Mouse (Mus musculus) embryo, embryonic 10.5 days (tissue): ENCODE data around the gene Nqo1.

Experiments used
- DNase-seq: peaks from one replicate; pipeline ENCODE4 v3.0.0-alpha.2; 2015; ENCODE audit warnings: low spot score

Nqo1 gene

DNA sequence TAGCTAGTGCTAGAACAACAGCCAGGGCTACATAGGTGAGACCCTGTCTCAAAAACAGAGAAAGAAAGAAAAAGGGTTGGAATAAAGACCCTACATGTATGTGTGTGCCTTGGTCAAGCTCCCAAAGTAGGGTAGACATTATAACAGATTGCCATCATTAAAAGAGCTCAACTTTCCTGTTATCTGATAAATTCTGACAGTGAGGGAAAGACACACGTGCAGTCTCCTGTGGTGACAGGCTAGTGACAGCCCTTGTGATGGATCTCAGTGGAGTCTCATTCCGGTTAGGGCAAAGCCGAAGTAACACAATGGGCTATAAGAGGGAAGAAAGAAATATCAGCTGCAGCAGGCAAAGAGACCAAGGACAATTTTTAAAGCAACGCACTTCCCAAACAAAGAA is 1.1 kb upstream of the Nqo1 start:
- DNase-seq: no peak

DNA sequence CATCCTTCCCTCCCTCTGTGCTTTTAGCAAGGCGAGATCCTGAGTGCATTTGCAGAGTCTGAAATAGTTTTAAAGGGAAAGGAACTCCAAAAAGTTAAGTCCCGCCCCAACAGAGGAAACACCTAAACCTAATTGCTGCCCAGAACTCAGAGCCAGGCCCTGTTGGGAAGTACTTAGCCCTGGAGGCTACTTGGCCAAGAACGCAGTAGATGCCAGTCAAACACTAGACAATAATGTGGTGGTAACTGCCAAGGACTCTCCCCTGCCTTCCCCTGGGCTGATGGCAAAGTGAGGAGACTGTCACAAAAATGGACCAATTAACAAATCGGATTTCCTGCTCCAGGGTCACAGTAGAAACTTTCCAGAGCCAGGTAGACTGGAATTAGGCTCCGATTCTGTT is 1.1 kb downstream of the Nqo1 start:
- DNase-seq: no peak

DNA sequence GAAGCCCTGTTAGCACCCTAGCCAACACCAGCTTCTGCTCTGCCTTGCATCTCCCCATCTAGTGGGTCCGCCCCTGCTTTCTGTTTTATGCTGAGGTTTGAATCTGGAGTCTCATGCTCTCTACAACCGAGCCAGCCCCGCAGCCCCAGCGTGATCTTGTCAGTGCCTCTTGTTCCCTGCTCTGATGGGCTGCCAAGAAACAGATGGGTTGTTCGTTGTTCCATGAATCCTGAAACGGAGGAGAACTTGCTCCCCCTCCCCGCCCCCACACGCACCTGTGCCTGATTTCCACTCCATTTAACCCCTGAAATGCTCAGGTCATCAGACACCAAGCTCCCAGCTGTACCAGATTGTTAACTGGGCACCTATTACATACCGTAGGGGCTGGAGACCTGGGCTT is 3.5 kb downstream of the Nqo1 start:
- peak; percentile 15 for DNase-seq

DNA sequence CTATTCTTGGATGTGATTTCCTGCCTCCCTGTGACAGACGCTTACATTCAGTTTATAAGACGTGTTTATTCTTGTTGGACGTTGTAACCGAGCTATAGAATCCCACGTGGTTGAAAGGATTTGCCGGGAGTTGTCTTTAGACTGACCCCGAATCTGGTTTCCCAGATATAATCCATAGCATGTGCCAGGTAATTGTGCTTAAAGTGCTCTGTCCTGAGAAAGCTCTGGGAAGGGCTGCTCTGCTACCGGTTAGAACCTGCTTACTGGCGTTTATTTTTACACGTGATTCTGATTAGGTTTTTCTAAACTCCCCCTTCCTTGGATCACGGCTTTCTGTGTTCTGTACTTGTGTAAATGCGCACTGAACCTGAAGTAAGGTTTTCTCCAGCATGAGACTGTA is 5.3 kb downstream of the Nqo1 start:
- peak; percentile 26 for DNase-seq

DNA sequence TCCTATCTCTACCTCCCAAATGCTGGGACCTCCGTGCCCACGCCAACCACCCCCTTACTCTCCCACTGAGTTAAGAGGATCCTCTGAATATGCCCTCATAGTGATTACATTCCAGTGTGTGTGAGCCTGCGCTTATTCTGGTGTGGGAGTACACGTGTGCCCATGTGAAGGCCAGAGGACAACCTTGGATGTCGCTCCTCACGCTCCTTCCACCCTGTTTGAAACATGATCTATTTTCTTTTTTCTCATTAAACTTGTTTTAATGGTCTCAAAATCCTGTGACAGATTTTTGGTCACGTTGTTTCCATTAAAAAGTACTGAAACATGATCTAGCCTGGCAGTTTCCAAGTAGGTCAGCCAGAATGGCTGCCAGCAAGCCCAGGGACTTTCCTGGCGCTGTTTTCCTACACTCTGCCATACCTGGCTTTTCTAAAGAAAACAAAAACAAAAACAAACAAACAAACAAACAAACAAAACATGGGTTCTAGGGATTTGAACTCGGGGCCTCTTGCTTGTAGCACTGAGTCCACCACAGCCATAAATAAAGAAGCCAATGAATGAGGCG is 6.8 kb downstream of the Nqo1 start:
- no peak for DNase-seq

DNA sequence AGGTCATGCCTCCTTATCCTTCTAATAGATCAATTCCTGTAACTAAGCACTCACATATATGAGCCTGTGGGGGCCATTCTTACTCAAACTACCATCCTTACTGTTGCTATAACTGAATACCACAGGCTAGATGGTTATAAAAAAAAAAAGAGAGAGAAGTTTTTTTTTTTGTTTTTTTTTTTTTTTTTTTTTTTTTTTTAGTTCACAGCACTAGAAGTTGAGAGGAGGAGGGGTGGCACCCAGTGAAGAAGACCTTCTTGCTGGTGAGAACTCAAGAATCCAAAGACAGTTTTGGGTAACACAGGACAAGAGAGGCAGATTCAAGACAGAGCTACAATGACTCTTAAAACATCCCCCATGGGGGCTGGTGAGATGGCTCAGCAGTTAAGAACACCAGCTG is 7.6 kb downstream of the Nqo1 start:
- DNase-seq: no peak

DNA sequence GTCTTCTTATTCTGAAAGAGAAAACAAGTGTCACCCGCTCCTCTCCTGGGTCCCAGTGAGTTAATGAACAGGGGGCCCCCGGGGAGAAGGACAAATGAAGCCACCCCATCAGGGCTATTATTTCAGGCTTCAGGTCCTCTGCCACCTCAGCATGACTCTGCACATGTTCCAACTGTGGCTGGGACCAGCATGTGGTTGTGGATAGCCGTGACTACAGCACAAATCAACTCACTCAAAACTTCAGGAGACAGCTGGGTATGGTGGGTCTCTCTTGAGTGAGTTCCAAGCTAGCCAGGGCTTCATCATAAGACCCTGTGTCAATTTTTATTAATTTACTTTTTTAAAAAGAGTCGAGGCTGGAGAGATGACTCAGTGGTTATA is 11.9 kb downstream of the Nqo1 start:
- DNase-seq: no peak

DNA sequence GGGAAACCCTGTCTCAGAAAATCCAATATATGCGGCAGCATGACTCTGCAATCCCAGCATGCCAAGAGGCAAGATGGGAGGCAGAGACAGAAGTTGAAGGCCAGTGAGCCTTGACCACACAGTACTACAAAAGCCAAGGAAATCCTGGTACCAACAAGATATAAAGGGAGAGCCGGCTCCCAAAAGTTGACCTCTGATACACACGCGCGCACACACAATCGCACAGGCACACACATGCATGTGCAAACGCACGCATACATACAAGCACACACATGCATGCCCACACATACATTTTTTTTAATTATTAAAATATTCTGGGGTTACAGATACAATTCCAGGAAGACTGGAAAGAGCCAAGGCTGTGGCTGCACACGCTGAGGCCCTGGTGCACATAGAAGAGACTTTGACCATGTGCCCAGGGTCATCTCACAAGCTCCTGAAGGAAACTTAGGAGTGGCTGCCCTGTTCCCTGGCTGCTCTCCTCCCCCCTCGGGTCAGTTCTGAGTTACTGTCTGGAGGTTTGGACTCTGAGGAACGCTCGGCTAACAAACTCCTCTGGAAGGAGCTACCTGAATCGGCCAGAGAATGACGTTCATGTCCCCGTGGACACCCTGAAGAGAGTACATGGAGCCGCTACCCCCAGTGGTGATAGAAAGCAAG is 12.4 kb downstream of the Nqo1 start:
- DNase-seq: no peak

DNA sequence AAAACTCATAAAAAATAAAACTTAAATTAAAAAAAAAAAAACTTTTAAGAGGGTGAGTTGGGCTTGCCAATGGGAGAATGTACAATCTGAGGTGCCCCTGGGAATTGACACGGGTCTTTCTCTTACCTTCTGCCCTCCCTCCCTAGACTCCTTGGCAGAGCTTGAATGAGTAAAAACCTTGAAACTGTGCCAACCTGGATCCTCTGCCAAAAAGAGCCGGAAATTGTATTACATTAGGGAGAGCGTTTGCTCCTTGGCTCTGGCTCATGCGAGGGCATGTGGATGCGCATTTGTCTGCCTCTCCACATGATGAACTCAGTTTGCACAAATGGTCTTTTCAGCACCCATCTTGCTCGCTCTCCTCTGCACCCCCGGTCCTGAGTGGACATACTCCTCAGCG is 13.4 kb downstream of the Nqo1 start:
- DNase-seq: no peak

DNA sequence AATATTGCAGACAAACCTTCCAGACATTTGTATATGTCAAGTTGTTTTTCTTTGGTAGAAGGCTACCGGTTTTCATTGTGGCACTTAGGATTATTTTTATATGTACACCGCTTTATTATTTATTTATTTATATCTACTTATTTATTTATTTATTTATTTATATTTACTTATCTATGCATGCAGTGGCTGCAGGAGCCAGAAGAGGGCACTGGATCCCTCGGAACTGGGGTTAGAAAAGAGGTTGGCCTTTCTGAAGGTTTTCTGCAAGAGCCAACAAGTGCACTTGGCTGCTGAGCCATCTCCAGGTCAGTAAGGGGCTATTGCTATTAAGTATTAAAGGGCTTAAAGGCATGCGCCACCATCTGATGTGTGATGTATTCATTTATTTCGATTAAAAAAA is 15.1 kb downstream of the Nqo1 start:
- peak; percentile 59 for DNase-seq

DNA sequence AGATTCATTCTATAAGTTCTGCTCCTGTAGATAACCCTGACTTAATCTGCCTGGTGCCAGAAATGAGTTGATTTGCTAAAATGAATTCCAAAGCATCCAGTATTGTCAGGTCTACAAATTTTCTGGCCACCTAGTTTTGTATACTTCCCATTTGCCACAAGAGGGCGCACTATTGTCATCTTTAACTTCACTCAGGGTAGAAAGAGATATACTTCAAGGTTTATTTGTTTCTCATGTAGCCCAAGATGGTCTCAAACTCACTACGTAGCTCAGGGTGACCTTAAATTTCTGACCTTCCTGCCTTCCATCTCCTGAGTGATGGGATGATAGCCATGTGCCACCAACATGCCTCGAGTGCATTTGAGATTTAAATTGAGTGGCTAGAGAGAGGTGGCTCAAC is 16.4 kb downstream of the Nqo1 start:
- DNase-seq: peak; percentile 83

DNA sequence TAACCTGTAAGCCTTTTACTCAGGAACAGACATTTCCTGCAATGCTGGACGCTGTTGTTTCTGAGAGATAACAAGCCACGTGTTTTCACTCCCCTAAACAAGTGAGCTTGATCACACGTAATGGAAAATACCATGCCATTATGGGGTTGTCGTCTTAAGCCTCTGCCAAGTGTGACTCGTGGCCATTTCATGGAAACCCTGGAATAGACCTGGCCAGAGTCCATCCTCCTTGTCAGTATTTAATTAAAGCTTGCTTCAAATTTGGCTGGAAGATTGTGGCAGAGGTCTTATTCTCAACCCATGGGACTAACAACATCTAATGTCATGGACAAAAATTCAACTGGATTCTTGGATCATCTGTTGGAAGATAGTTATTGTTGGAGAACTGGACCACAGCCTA is 16.8 kb downstream of the Nqo1 start:
- DNase-seq: no peak

DNA sequence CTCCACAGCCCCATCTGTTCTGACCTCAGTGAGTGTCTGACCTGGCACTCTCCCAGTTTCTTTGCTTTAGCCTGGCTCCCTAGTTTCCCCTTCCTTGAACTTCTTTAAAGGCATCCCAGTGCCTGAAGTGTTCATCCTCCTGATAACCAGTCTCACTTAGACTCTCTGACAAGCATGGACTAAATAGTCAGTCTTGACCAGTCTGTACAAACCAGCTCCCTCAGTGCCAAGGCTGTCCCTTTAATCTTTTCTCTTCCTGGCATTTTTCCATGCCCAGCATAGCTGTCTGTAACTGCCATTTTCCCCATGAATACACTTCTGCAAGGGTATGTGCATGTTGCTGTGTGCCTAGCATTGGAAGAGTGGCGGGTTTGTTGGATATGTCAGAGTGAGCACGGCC is 17.9 kb downstream of the Nqo1 start:
- no peak for DNase-seq

DNA sequence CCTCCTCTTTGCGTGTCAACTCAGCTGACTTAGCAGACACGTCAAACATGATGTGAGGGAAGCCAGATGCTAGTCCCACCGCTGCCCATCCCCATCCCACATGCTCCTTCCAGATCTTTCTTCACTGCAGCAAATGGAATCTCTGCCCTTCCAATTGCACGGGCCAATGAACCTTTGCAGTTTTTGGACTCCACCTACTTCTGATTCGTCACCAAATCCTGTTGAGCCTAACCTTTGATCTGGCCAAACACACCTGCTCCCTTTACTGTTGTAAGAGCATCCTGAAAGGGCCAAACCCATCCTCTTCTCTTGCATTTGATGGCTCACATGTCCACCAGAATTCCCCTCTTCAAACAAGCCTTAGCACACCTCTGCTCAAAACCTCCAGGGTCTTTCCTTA is 18.4 kb downstream of the Nqo1 start:
- DNase-seq: no peak

DNA sequence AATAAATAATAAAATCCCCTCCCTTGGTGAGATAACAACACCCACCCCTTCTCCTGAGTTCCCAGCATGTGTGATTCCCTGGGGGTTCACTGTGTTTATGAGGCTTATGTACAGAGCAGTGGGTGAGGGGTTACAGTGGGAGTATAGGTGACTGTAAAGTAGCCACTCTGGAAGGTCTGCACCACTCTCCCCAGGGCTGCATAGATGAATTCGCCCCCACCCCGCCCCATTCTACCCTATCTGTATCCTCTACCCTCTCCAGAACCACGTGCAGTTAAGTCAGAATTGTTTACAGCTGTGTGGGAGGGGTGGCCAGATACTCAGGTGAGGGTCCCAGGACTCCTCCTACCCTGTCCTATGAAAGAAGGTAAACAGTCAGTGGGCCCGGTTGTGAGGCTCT is 20.1 kb downstream of the Nqo1 start:
- DNase-seq: no peak

DNA sequence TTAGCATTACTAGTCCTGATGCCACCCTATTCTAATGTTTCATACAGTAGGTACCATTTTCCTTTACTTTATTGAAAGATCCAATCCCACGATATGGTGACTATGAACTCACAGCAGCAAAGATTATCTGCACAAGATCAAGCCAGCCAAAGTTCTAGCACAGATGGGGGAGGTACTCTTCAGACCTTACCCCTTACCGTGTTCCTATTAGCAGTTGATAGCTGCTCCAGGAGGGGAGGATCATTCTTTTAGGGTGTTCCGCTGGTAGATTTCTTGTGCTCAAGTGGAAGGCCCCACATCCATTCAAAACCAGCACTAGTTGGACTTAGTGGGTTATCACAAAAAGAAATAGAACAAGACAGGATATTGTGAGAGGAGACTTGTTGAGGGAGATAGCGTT is 21.3 kb downstream of the Nqo1 start:
- DNase-seq: no peak

DNA sequence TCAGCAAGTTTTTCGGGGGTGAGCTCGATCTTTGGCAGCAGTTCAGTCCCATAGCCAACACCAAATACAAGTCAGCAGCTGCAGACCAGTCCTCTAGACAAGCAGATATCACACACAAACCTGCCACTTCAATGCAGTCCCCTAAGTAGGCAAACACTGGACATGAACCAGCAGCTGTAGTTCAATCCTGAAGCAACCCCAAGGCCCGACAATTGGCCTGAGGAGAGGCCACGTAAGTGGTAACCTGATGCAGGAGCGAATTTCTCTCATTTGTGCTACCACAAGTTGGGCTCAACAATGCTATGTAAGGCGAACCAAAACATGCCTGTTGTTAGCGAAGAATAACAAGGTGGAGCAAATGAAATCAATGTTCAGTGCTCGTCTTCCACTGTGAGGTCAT is 22.3 kb downstream of the Nqo1 start:
- DNase-seq: no peak

DNA sequence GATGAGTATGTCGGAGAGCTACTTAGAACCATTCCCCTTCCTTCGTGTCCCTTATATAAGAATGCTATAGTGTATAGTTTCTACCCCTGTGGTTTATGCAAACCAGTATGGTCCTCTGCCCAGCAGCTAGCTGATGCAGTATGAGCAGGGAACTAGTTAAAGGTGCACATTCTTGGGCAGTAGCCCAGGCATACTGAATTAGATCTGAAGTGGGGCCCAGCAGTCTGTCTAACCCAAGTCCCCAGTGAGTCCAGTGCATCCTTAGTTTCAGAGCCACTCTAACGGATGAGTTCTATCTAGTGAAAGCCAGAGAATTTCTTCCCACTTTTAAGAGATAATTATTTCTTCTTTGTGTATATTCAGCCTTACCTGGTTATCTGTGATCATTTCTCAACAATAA is 25.7 kb downstream of the Nqo1 start:
- no peak for DNase-seq

DNA sequence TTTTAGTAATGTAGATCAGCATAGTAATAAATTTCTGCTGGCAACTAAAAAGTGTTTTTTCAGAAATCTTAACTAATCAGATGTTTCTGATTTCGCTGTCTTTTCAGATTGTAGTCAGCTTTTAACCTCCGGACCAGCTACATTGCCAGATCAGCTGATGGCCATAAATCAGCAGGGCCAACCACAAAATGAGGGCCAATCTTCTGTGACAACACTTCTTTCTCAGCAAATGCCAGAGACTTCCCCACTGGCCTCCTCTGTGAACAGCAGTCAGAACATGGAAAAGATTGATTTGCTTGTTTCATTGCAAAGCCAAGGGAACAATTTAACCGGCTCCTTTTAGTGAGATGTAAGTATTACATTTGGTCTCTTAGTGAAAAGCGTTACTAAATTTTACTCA is 32.7 kb downstream of the Nqo1 start:
- DNase-seq: no peak
